Mouse (Mus musculus): ENCODE measurements around the gene Ucn2.
A peak's percentile ranks its signal among the peaks of the same experiment; 100 is the strongest.

The Ucn2 gene

GRCm38 (mm10) chr9:108992085-108992469, 6.3 kb downstream of the Ucn2 start:
- no peak for DNase-seq (ENCODE audit: low spot score in 2 of 2)

- DNase-seq (ENCODE audit: low spot score in 2 of 2) = no peak
Observed at GRCm38 (mm10) chr9:108992620-108993361, 7.0 kb downstream of the Ucn2 start.

- DNase-seq (ENCODE audit: low spot score in 2 of 2) = no peak
Observed at GRCm38 (mm10) chr9:108996411-108996810, 10.6 kb downstream of the Ucn2 start.

GRCm38 (mm10) chr9:108998287-108999166, 12.7 kb downstream of the Ucn2 start:
- DNase-seq (ENCODE audit: low spot score in 2 of 2) = no peak

GRCm38 (mm10) chr9:108999167-108999526, 13.3 kb downstream of the Ucn2 start:
- no peak for DNase-seq (ENCODE audit: low spot score in 2 of 2)

- DNase-seq (ENCODE audit: low spot score in 2 of 2) = peak; percentile 51 to 55
Observed at GRCm38 (mm10) chr9:109000726-109001125, 14.9 kb downstream of the Ucn2 start.

GRCm38 (mm10) chr9:109003201-109003600, 17.4 kb downstream of the Ucn2 start:
- DNase-seq (ENCODE audit: low spot score in 2 of 2) = no peak

- DNase-seq (ENCODE audit: low spot score in 2 of 2) = no peak
Observed at GRCm38 (mm10) chr9:109007025-109007780, 21.4 kb downstream of the Ucn2 start.

GRCm38 (mm10) chr9:109008081-109008480, 22.3 kb downstream of the Ucn2 start:
- DNase-seq (ENCODE audit: low spot score in 2 of 2) = no peak

- peak in 1 of 2 experiments; percentile 73 for DNase-seq (ENCODE audit: low spot score in 2 of 2)
Observed at GRCm38 (mm10) chr9:109008994-109009635, 23.3 kb downstream of the Ucn2 start.

- peak; percentile 42 to 57 for DNase-seq (ENCODE audit: low spot score in 2 of 2)
Observed at GRCm38 (mm10) chr9:109009636-109010315, 24.0 kb downstream of the Ucn2 start.

- DNase-seq (ENCODE audit: low spot score in 2 of 2) = no peak
Observed at GRCm38 (mm10) chr9:109010316-109010690, 24.5 kb downstream of the Ucn2 start.

GRCm38 (mm10) chr9:109015397-109015796, 29.6 kb downstream of the Ucn2 start:
- peak in 1 of 2 experiments; percentile 0 for DNase-seq (ENCODE audit: low spot score in 2 of 2)

- peak in 1 of 2 experiments; percentile 0 for DNase-seq (ENCODE audit: low spot score in 2 of 2)
Observed at GRCm38 (mm10) chr9:109016973-109017604, 31.3 kb downstream of the Ucn2 start.

- no peak for DNase-seq (ENCODE audit: low spot score in 2 of 2)
Observed at GRCm38 (mm10) chr9:109021428-109021827, 35.6 kb downstream of the Ucn2 start.

- peak; percentile 59 to 69 for DNase-seq (ENCODE audit: low spot score in 2 of 2)
Observed at GRCm38 (mm10) chr9:109022866-109023685, 37.3 kb downstream of the Ucn2 start.

- no peak for DNase-seq (ENCODE audit: low spot score in 2 of 2)
Observed at GRCm38 (mm10) chr9:109027521-109027920, 41.7 kb downstream of the Ucn2 start.

GRCm38 (mm10) chr9:109028421-109028820, 42.6 kb downstream of the Ucn2 start:
- DNase-seq (ENCODE audit: low spot score in 2 of 2) = no peak

- DNase-seq (ENCODE audit: low spot score in 2 of 2) = no peak
Observed at GRCm38 (mm10) chr9:109028919-109029318, 43.1 kb downstream of the Ucn2 start.

GRCm38 (mm10) chr9:109030312-109030711, 44.5 kb downstream of the Ucn2 start:
- no peak for DNase-seq (ENCODE audit: low spot score in 2 of 2)
